Comparison of ENCODE assay signal across 17 mouse cellular contexts in genomic region chr8:85339871-85340573, GRCm38 (mm10). TPM values are rescaled to one million over a fixed set of nuclear protein-coding genes. Genes with fewer than 3 reads are reported as not detected.
DNase-seq lines count a peak whose midpoint lies in the region; ATAC-seq lines count a peak whose summit lies in the region.
"Had no signal": no experiment of that assay in that cellular context is flagged by ENCODE, and none has a peak within 500 bp of the region (broad histone marks: within the 10 kb centered on the region; RNA-seq: fewer than 3 reads in every experiment).

No protein-coding gene starts in this region.

- H3K27me3 ChIP-seq in heart, embryonic 10.5 days (ENCODE audit: insufficient read depth, poor library complexity, severe bottlenecking) = no peaks in the 10 kb centered on the region
- H3K27me3 ChIP-seq in midbrain, embryonic 11.5 days (ENCODE audit: control insufficient read depth, insufficient read depth, low read length) = no peaks in the 10 kb centered on the region
- no peaks in the 10 kb centered on the region for H3K27me3 ChIP-seq in midbrain, embryonic 15.5 days (replicated peaks)
- H3K27me3 ChIP-seq: heart, embryonic 15.5 days; limb, embryonic 12.5 days; stomach, embryonic 15.5 days had no signal

- no peaks in the 10 kb centered on the region for H3K9me3 ChIP-seq in heart, embryonic 10.5 days
- H3K9me3 ChIP-seq in midbrain, embryonic 11.5 days (ENCODE audit: control insufficient read depth, low read length) = no peaks in the 10 kb centered on the region
- no peaks in the 10 kb centered on the region for H3K9me3 ChIP-seq in midbrain, embryonic 15.5 days
- H3K9me3 ChIP-seq: heart, embryonic 15.5 days; limb, embryonic 12.5 days; stomach, embryonic 15.5 days had no signal

- H3K4me2 ChIP-seq in midbrain, embryonic 11.5 days = no peak overlapping the region
- H3K4me2 ChIP-seq in midbrain, embryonic 15.5 days = no peak overlapping the region
- H3K4me2 ChIP-seq: heart, embryonic 15.5 days; limb, embryonic 12.5 days; lung, embryonic 14.5 days; stomach, embryonic 15.5 days had no signal

- intact Hi-C loops in heart, postnatal 10 days (cut with DNase I) = no loop called here

- H3K36me3 ChIP-seq in heart, embryonic 10.5 days = peaks cover 80% of the 10 kb centered on the region
- H3K36me3 ChIP-seq in midbrain, embryonic 11.5 days (ENCODE audit: control insufficient read depth, insufficient read depth, low read length) = no peaks in the 10 kb centered on the region
- H3K36me3 ChIP-seq in midbrain, embryonic 15.5 days (replicated peaks) = no peaks in the 10 kb centered on the region
- H3K36me3 ChIP-seq: limb, embryonic 12.5 days; stomach, embryonic 15.5 days had no signal

- no peak overlapping the region for H3K4me3 ChIP-seq in heart, embryonic 10.5 days
- H3K4me3 ChIP-seq in midbrain, embryonic 11.5 days (ENCODE audit: low read depth, low read length) = no peak overlapping the region
- H3K4me3 ChIP-seq in midbrain, embryonic 15.5 days = no peak overlapping the region
- H3K4me3 ChIP-seq: erythroblast, embryonic 14.5 days; heart, embryonic 15.5 days; limb, embryonic 12.5 days; stomach, embryonic 15.5 days had no signal

- DNase-seq in heart, embryonic 10.5 days (ENCODE audit: low spot score) = no peak
- DNase-seq in heart, postnatal 10 days = no peak
- no peak for DNase-seq in midbrain, embryonic 11.5 days (ENCODE audit: low spot score, missing footprints)
- DNase-seq in fat pad, adult 2 months (ENCODE audit: extremely low read depth, low read depth, low spot score) = peak; percentile 11
- no peak for DNase-seq in right cerebral cortex, postnatal 25 days
- no peak for DNase-seq in cerebellum, adult 9-10 months
- no peak for DNase-seq in layer of hippocampus, adult 9-11 months
- DNase-seq: adrenal gland, adult 2 months; cerebellum, adult 2 months; gastrocnemius, postnatal 14 days; lung, embryonic 14.5 days; thymus, postnatal 4 days had no signal

- no peak overlapping the region for H3K9ac ChIP-seq in midbrain, embryonic 11.5 days (ENCODE audit: low read length)
- no peak overlapping the region for H3K9ac ChIP-seq in midbrain, embryonic 15.5 days
- H3K9ac ChIP-seq: heart, embryonic 15.5 days; limb, embryonic 12.5 days; lung, embryonic 14.5 days; stomach, embryonic 15.5 days had no signal

- peaks cover 6% of the 10 kb centered on the region; the same call in 1 of the 2 replicates for H3K4me1 ChIP-seq in heart, embryonic 10.5 days
- 0 out of 2 replicates have a peak, but pooled peaks cover 3% of the 10 kb centered on the region for H3K4me1 ChIP-seq in midbrain, embryonic 11.5 days (ENCODE audit: control insufficient read depth, insufficient read depth, low read length)
- no peaks in the 10 kb centered on the region for H3K4me1 ChIP-seq in midbrain, embryonic 15.5 days
- H3K4me1 ChIP-seq: heart, embryonic 15.5 days; limb, embryonic 12.5 days; stomach, embryonic 15.5 days had no signal

- H3K27ac ChIP-seq in heart, embryonic 10.5 days = peak overlapping the region; percentile 18; the same call in 1 of the 2 replicates
- H3K27ac ChIP-seq in midbrain, embryonic 11.5 days (ENCODE audit: low read depth, low read length) = no peak overlapping the region
- no peak overlapping the region for H3K27ac ChIP-seq in midbrain, embryonic 15.5 days
- H3K27ac ChIP-seq: heart, embryonic 15.5 days; limb, embryonic 12.5 days; stomach, embryonic 15.5 days had no signal

- peak; percentile 38; the same call in 1 of the 2 replicates for ATAC-seq in midbrain, embryonic 11.5 days (ENCODE audit: low FRiP score)
- no peak for ATAC-seq in midbrain, embryonic 15.5 days (replicated peaks)

- WGBS in heart, embryonic 10.5 days = 76% methylated on average over 5 of the region's 5 CpGs
- WGBS in midbrain, embryonic 11.5 days = 66% methylated on average over 5 of the region's 5 CpGs
- WGBS in midbrain, embryonic 15.5 days = 63% methylated on average over 5 of the region's 5 CpGs

RNA-seq across cellular contexts. Expression of gene Vps35, which starts 40.4 kb away (rescaled TPM):
- polyA plus RNA-seq in heart, embryonic 10.5 days (2016; fragmentation: Nextera tagmentation; extraction: Ambion mirVana) = 124 and 136 TPM in 2 replicates
- total RNA-seq in heart, postnatal 10 days (2021) = 10 to 100 TPM; 70.1 to 77.5 TPM
- polyA plus RNA-seq in midbrain, embryonic 11.5 days (2014; fragmentation: Nextera tagmentation; extraction: Ambion mirVana) = 182 and 208 TPM in 2 replicates
- polyA plus RNA-seq in midbrain, embryonic 15.5 days (2015; fragmentation: Nextera tagmentation; extraction: Ambion mirVana) = 163 and 170 TPM in 2 replicates

RNA-seq across cellular contexts. Expression of gene Orc6, which starts 40.6 kb away (rescaled TPM):
- 89.3 and 122 TPM in 2 replicates for polyA plus RNA-seq in heart, embryonic 10.5 days (2016; fragmentation: Nextera tagmentation; extraction: Ambion mirVana)
- total RNA-seq in heart, postnatal 10 days (2021) = 10 to 100 TPM; 16.6 to 16.7 TPM
- 140 and 143 TPM in 2 replicates for polyA plus RNA-seq in midbrain, embryonic 11.5 days (2014; fragmentation: Nextera tagmentation; extraction: Ambion mirVana)
- polyA plus RNA-seq in midbrain, embryonic 15.5 days (2015; fragmentation: Nextera tagmentation; extraction: Ambion mirVana) = 65.3 and 70.5 TPM in 2 replicates

RNA-seq across cellular contexts. Expression of gene Mylk3, which starts 46.1 kb away (rescaled TPM):
- 131 and 248 TPM in 2 replicates for polyA plus RNA-seq in heart, embryonic 10.5 days (2016; fragmentation: Nextera tagmentation; extraction: Ambion mirVana)
- 100 to 1,000 TPM; 274 to 314 TPM for total RNA-seq in heart, postnatal 10 days (2021)
- 1.7 and 2.1 TPM in 2 replicates for polyA plus RNA-seq in midbrain, embryonic 11.5 days (2014; fragmentation: Nextera tagmentation; extraction: Ambion mirVana)
- 0.34 and 0.52 TPM in 2 replicates for polyA plus RNA-seq in midbrain, embryonic 15.5 days (2015; fragmentation: Nextera tagmentation; extraction: Ambion mirVana)

Comparison
In these comparisons a context has a peak if more than half of its experiments do, and no peak if none do; other contexts are left out.
1. RNA of gene Mylk3, which starts 46.1 kb away (polyA plus RNA-seq): 131 to 248 TPM in heart, embryonic 10.5 days; 1.7 to 2.1 TPM in midbrain, embryonic 11.5 days and 0.34 to 0.52 TPM in midbrain, embryonic 15.5 days; every median in the first group is over 10 times any median in the second.